Mouse (Mus musculus) midbrain, embryonic 16.5 days (tissue): Measurements from ENCODE around the gene Tom1l1. TPM values are rescaled to one million over a fixed set of nuclear protein-coding genes. Genes with fewer than 3 reads are reported as not detected.
A peak's percentile ranks its signal among the peaks of the same experiment; 100 is the strongest.
"Not testable (repeated sequence)": the region's sequence is repeated elsewhere in the genome, so short reads cannot be mapped to it uniquely, and the experiment has no call there.

ENCODE experiments used
- ATAC-seq: fragments of 200-750 bp; cut with Nextera tagmentation; 2 replicates; pipeline ENCODE4 v1.8.0; 2017; ENCODE audit warnings: moderate TSS enrichment
- H3K27ac ChIP-seq: fragments of 300-500 bp; sonication (generic); 2 replicates; pipeline ENCODE4 v1.5.1; 2014; ENCODE audit warnings: mild to moderate bottlenecking, low read length, mixed read lengths
- H3K27me3 ChIP-seq: fragments of 300-500 bp; sonication (generic); 2 replicates; pipeline ENCODE4 v1.6.1; 2014; ENCODE audit warnings: low read depth, low read length, mixed read lengths; ENCODE audit not compliant: control insufficient read depth, insufficient read depth
- H3K36me3 ChIP-seq: fragments of 300-500 bp; sonication (generic); 2 replicates; pipeline ENCODE4 v1.6.1; 2014; ENCODE audit warnings: mild to moderate bottlenecking, low read length, moderate library complexity, mixed read lengths; ENCODE audit not compliant: control insufficient read depth, insufficient read depth
- H3K4me1 ChIP-seq: fragments of 300-500 bp; sonication (generic); 2 replicates; pipeline ENCODE4 v1.6.1; 2014; ENCODE audit warnings: mild to moderate bottlenecking, low read length, mixed read lengths; ENCODE audit not compliant: control insufficient read depth, insufficient read depth
- H3K4me2 ChIP-seq: fragments of 300-500 bp; sonication (generic); 2 replicates; pipeline ENCODE4 v1.6.1; 2014; ENCODE audit warnings: mild to moderate bottlenecking, low read length, mixed read lengths
- H3K4me3 ChIP-seq: fragments of 300-500 bp; sonication (generic); 2 replicates; pipeline ENCODE4 v1.5.1; 2014; ENCODE audit warnings: low read depth, mild to moderate bottlenecking, low read length, moderate library complexity, mixed read lengths
- H3K9ac ChIP-seq: fragments of 300-500 bp; sonication (generic); 2 replicates; pipeline ENCODE4 v1.6.1; 2014; ENCODE audit warnings: low read depth, low read length, mixed read lengths
- H3K9me3 ChIP-seq: fragments of 300-500 bp; sonication (generic); replicated peaks from 2 replicates; pipeline ENCODE4 v1.6.1; 2014; ENCODE audit warnings: mild to moderate bottlenecking, low read length, mixed read lengths; ENCODE audit not compliant: control insufficient read depth, poor library complexity, severe bottlenecking
- WGBS: fragments of 180-500 bp; shearing (Covaris S2); extraction: QIAGEN DNeasy Blood & Tissue Kit; methylation state at CpG from one replicate; pipeline ENCODE4 v1.1.7; 2014; 5-methylcytosine and 5-hydroxymethylcytosine counted together
- polyA plus RNA-seq: library from polyadenylated mRNA; unstranded; fragments of >200 nt; fragmentation: Nextera tagmentation; extraction: Ambion mirVana; gene quantifications from 2 replicates; pipeline ENCODE4 v1.2.1, GENCODE M21; 2015

Gene Tom1l1
- polyA plus RNA-seq = 18.6 and 19.8 TPM in 2 replicates

- peak within 1 kb of the TSS; percentile 78 for H3K27ac ChIP-seq
- H3K27me3 ChIP-seq = no peaks in the 10 kb centered on the region
- H3K4me1 ChIP-seq = peaks cover 2% of the 10 kb centered on the region; the same call in 1 of the 2 replicates
- H3K4me2 ChIP-seq = peak within 1 kb of the TSS; percentile 86
- peak; percentile 88 for ATAC-seq
- peak within 1 kb of the TSS; percentile 64 for H3K4me3 ChIP-seq
- H3K9me3 ChIP-seq = no peaks in the 10 kb centered on the region
- WGBS = 4% methylated on average over 47 of the region's 47 CpGs
- peak within 1 kb of the TSS; percentile 72 for H3K9ac ChIP-seq
- no peaks in the 10 kb centered on the region for H3K36me3 ChIP-seq
These were observed at the start of gene Tom1l1 for GRCm38 (mm10) chr11:90687460-90688416. TSS of gene Tom1l1 (minus strand) at chr11:90688366.

DNA sequence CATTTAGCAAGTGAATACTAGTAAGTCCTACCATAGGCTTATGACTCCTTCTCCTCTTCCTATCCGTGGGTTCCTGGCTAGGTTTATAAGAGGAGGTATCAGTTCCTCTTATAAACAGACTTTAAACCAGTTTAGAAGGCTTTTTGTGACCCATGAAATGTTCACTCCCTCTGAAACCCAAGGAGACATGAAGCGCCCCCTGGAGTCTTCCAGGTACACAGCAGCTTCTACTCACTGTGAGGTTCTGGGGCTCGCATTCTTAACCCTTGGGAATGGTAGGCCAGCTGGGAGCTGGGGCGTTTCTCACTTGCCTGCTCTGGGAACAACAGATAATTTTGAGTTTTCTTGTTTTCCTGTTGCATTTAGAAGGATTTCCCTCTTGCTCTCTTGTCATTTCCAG, 45.4 kb upstream of the Tom1l1 start:
- no peak overlapping the region for H3K27ac ChIP-seq

GRCm38 (mm10) chr11:90727354-90728125, 39.4 kb upstream of the Tom1l1 start:
- H3K27me3 ChIP-seq = no peaks in the 10 kb centered on the region
- ATAC-seq = no peak
- no peak overlapping the region for H3K27ac ChIP-seq
- no peak overlapping the region for H3K4me3 ChIP-seq
- H3K9me3 ChIP-seq = no peaks in the 10 kb centered on the region
- peaks cover 5% of the 10 kb centered on the region; the same call in 1 of the 2 replicates for H3K4me1 ChIP-seq
- no peak overlapping the region for H3K9ac ChIP-seq
- no peaks in the 10 kb centered on the region for H3K36me3 ChIP-seq
- WGBS = 82% methylated on average over 10 of the region's 10 CpGs
- H3K4me2 ChIP-seq = no peak overlapping the region

More for the DNA sequence above, 45.4 kb upstream of the Tom1l1 start:
- Histone ChIP-seq H3K4me1 (no peaks in the 10 kb centered on the region), H3K27me3 (no peaks in the 10 kb centered on the region), H3K9me3 (no peaks in the 10 kb centered on the region), H3K4me2 (no peak overlapping the region), H3K36me3 (no peaks in the 10 kb centered on the region), H3K9ac (no peak overlapping the region), H3K4me3 (no peak overlapping the region)
- whole genome bisulfite sequencing = 71% methylated on average over 4 of the region's 4 CpGs
- ATAC-seq = no peak

- no peak overlapping the region for H3K9ac ChIP-seq
- H3K27ac ChIP-seq = no peak overlapping the region
- H3K4me2 ChIP-seq = no peak overlapping the region
- no peaks in the 10 kb centered on the region for H3K9me3 ChIP-seq
- no peak overlapping the region for H3K4me3 ChIP-seq
- no peaks in the 10 kb centered on the region for H3K27me3 ChIP-seq
- H3K36me3 ChIP-seq = no peaks in the 10 kb centered on the region
- H3K4me1 ChIP-seq = peaks cover 10% of the 10 kb centered on the region; the same call in 1 of the 2 replicates
- WGBS = 79% methylated on average over 10 of the region's 10 CpGs
- ATAC-seq = no peak
These were observed 38.6 kb upstream of the Tom1l1 start for GRCm38 (mm10) chr11:90726730-90727129.

DNA sequence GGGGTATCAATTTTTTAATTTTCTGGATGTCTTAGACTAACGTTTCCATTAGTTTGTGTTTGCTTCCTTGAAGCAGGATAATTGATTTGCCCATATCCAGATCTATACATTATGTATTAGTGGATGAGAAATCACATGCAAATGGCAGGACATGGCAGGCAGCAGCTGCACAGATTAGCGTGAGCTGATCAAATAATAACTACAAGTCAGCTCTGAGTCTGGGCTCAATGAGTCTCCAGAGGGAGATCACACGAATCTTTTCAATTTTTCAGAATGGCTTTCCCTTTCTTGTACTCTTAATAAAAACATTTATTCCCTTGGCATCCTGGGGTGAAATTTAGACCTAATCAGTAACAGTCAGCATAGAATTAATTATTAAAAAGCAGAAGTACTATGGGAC, 34.1 kb upstream of the Tom1l1 start:
- H3K9ac ChIP-seq = no peak overlapping the region
- no peaks in the 10 kb centered on the region for H3K27me3 ChIP-seq
- WGBS = 25% methylated on average over 3 of the region's 3 CpGs
- ATAC-seq = no peak
- H3K9me3 ChIP-seq = no peaks in the 10 kb centered on the region
- peaks cover 10% of the 10 kb centered on the region; the same call in 1 of the 2 replicates for H3K4me1 ChIP-seq
- no peak overlapping the region for H3K4me2 ChIP-seq
- H3K4me3 ChIP-seq = no peak overlapping the region
- no peaks in the 10 kb centered on the region for H3K36me3 ChIP-seq
- no peak overlapping the region for H3K27ac ChIP-seq

DNA sequence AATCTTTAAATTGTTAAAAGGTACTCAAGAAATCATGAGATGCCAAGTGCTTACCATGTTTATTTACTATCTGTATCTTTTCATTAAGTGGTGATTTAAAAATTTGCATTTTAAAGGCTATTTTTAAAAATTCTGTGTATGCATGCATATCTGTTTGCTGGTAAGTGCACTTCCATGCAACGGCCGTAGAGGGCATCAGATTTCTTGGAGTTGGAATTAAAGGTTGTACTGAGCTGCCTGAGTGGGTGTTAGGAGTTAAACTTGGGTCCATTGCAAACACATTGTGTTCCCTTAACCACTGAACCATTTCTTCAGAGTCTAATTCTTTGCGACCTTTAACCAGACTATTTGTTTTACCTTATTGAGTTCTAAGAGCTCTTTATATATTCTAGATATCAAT, 29.6 kb upstream of the Tom1l1 start:
- no peaks in the 10 kb centered on the region for H3K27me3 ChIP-seq
- H3K4me1 ChIP-seq = peaks cover 6% of the 10 kb centered on the region; the same call in 1 of the 2 replicates
- H3K4me3 ChIP-seq = no peak overlapping the region
- no peak overlapping the region for H3K9ac ChIP-seq
- 95% methylated on average over 3 of the region's 3 CpGs for WGBS
- no peak overlapping the region for H3K27ac ChIP-seq
- H3K4me2 ChIP-seq = no peak overlapping the region
- H3K36me3 ChIP-seq = no peaks in the 10 kb centered on the region
- ATAC-seq = no peak
- no peaks in the 10 kb centered on the region for H3K9me3 ChIP-seq

GRCm38 (mm10) chr11:90711596-90711995, 23.4 kb upstream of the Tom1l1 start:
- H3K9me3 ChIP-seq = no peaks in the 10 kb centered on the region
- no peaks in the 10 kb centered on the region for H3K36me3 ChIP-seq
- no peak overlapping the region for H3K9ac ChIP-seq
- no peaks in the 10 kb centered on the region for H3K27me3 ChIP-seq
- no peak overlapping the region for H3K4me3 ChIP-seq
- no peak for ATAC-seq
- no peaks in the 10 kb centered on the region for H3K4me1 ChIP-seq
- no peak overlapping the region for H3K27ac ChIP-seq
- WGBS = 76% methylated on average over 9 of the region's 9 CpGs
- no peak overlapping the region for H3K4me2 ChIP-seq

DNA sequence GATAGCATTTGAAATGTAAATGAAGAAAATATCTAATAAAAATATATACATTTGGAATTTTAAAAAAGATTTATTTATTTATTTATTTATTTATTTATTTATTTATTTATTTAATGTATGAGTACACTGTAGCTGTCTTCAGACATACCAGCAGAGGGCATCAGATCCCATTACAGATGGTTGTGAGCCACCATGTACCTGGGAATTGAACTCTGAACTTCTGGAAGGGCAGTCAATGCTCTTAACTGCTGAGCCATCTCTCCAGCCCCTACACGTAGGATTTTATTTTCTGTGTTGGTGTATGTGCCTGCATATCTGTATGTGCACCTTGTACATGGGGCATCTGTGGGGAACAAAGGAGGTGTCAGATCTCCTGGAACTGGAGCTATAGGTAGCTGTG, 19.0 kb upstream of the Tom1l1 start:
- not testable (repeated sequence) for H3K27me3 ChIP-seq, H3K4me1 ChIP-seq, H3K36me3 ChIP-seq, H3K4me3 ChIP-seq, H3K9me3 ChIP-seq, H3K4me2 ChIP-seq, H3K9ac ChIP-seq, ATAC-seq, H3K27ac ChIP-seq
- 100% methylated on average over 1 of the region's 1 CpGs for WGBS
